Mouse (Mus musculus) brown adipose tissue, adult 24 weeks (tissue): ENCODE measurements around the gene Txnip. TPM values are rescaled to one million over a fixed set of nuclear protein-coding genes. Genes with fewer than 3 reads are reported as not detected.

Source experiments
- H3K27ac ChIP-seq: fragments of 200-500 bp; replicated peaks from 2 replicates; pipeline ENCODE4 v1.5.1; 2012; ENCODE audit warnings: low read depth, mild to moderate bottlenecking, low read length
- H3K4me1 ChIP-seq: fragments of 200-500 bp; 2 replicates; pipeline ENCODE4 v1.6.1; 2012; ENCODE audit warnings: low read length, mixed read lengths; ENCODE audit not compliant: control insufficient read depth, insufficient read depth, insufficient read length
- H3K4me3 ChIP-seq: fragments of 200-500 bp; 2 replicates; pipeline ENCODE4 v1.5.1; 2012; ENCODE audit warnings: low read depth, mild to moderate bottlenecking, low read length, moderate library complexity; ENCODE audit not compliant: insufficient read depth
- polyA plus RNA-seq: library from polyadenylated mRNA; stranded (reverse); fragments of >200 nt; gene quantifications from 2 replicates; pipeline ENCODE4 v1.2.4, GENCODE M21; 2012; ENCODE audit not compliant: missing spikeins, insufficient read depth, insufficient read length

Txnip gene
- polyA plus RNA-seq, 1 experiment: 1,303 TPM

DNA sequence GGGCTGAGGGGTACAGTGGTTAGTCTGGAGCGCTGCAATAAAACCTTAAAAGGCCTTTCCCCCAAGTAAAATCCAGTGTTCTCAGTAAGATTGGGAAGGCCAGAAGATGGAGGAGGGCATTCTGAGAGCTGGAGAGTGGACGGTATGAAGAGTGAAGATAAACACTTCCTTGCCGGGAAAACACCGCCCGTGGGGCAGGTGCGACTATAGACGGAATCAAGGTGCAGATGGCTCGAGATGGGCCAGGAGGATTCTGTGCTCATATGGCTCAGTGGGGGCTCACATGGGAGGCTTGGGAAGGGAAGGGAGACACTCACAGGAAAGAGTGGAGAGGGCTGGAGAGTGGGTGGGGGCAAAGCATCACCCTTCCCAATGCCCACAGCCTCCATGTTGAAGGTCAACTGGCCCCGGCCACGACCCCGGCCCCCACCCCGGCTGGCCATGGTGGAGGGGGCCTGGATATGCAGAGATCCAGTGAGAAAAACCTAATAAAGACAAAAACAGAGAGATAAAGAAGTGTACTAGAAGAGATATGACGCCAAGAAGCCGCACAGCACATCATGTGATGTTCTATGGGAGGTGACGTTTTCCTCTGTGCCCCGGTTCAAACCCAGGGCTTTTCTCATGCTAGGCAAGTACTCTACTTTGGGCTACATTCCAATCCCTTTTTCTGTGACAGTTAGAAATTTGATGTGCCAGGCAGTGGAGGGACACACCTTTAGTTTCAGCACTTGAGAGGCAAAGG, 24.2 kb downstream of the Txnip start:
- Histone ChIP-seq H3K27ac (no peak overlapping the region), H3K4me1 (peaks cover 18% of the 10 kb centered on the region), H3K4me3 (no peak overlapping the region)

DNA sequence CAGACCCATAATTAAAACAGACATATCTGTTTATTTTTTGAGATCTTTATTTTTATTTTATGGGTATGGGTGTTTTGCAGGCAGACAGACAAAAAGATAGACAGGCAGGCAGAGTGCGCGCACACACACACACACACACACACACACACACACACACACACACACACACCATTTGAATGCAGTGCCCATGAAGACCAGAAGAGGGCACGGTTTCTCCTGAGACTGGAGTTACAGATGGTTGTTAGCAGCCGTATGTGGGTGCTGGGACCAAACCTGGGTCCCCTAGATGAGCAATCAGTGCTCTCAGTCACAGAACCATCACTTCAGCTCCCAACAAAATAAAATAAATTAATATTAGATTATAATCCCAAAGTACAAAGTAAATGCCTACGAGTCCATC, 25.6 kb downstream of the Txnip start:
- Histone ChIP-seq H3K4me1 (peaks cover 9% of the 10 kb centered on the region), H3K4me3 (no peak overlapping the region), H3K27ac (no peak overlapping the region)

GRCm38 (mm10) chr3:96590657-96591056, 32.9 kb downstream of the Txnip start:
- H3K27ac ChIP-seq: no peak overlapping the region
- H3K4me3 ChIP-seq: no peak overlapping the region
- peaks cover 6% of the 10 kb centered on the region; the same call in 1 of the 2 replicates for H3K4me1 ChIP-seq

GRCm38 (mm10) chr3:96593374-96593773, 35.6 kb downstream of the Txnip start:
- peak overlapping the region; percentile 88 for H3K4me3 ChIP-seq
- H3K27ac ChIP-seq: peak overlapping the region; percentile 97
- H3K4me1 ChIP-seq: peaks cover 6% of the 10 kb centered on the region

GRCm38 (mm10) chr3:96593790-96594560, 36.2 kb downstream of the Txnip start, which contains the start of gene Polr3gl:
Gene Polr3gl (minus strand): TSS chr3:96594181.
- peaks cover 6% of the 10 kb centered on the region for H3K4me1 ChIP-seq
- peak within 1 kb of the TSS; percentile 97 for H3K27ac ChIP-seq
- H3K4me3 ChIP-seq: peak within 1 kb of the TSS; percentile 88

- Histone ChIP-seq H3K4me3 (no peak overlapping the region), H3K4me1 (peaks cover 6% of the 10 kb centered on the region), H3K27ac (no peak overlapping the region)
These were observed 37.1 kb downstream of the Txnip start for GRCm38 (mm10) chr3:96594851-96595250.

DNA sequence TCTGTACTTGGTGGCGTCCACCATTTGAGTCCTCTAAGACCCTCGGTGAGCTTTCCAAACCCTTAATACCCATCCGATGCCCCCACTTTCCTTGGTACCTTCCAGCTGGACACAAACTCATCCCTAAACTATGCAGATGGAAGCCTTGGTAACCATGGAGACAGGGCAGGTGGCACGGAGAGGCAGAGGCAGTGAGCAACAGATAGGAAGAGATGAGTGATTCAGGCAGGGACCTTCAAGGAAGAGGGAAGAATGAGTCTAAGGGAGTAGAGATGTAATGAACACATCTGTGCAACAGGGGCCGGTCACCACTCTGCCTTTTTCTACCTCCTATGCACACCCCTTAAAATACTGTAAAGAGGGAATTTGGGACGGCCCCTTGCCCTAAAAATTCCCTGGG, 37.9 kb downstream of the Txnip start:
- H3K4me3 ChIP-seq: no peak overlapping the region
- H3K27ac ChIP-seq: no peak overlapping the region
- peaks cover 6% of the 10 kb centered on the region for H3K4me1 ChIP-seq

DNA sequence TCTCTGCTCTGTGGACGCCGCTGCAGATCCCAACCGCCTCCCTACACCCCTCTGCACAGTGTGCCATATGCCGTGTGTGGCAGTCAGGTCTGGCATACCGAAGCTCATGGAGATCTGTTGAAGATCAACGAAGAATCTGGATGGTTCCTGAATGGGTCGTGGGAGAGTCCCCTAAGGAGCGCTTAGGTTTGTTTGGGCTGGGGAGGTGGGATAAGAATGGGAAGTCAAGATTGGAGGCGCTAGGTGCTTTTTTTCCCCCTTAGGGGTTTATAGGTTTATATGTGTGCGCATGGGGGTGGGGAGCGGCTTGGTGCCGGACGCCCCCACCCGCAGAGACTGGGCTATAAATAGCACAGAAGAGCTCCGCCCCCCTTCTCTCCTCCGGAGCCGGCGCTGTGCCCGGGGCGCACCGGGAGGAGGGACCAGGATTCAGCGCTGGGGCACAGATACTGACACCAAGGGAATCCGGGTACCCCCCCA, 38.5 kb downstream of the Txnip start, which contains the start of gene Ankrd34a:
Ankrd34a (plus strand) TSS at position 409 of the 480 bp plus-strand sequence.
- Histone ChIP-seq H3K4me1 (peaks cover 6% of the 10 kb centered on the region), H3K27ac (no peak within 1 kb of the TSS), H3K4me3 (peak within 1 kb of the TSS; percentile 56)

DNA sequence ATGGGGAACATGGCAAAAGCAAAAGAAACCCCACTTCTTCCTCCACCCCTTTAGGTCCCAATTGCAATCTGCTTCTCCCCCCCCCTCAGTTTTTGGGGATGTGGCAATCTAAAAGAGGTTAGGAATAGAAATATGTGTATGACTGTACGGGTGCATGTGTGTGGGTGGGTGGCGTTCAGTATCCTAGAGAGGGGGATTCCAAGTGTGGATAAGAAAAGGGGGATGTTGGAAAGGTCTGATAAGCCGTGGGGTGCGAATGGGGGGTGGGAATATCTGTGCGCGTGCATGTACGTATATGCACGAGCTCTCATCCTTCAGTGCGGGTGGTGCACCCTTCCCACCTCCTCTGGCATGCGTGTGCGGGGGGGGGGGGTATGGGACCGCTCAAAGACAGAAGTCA, 39.1 kb downstream of the Txnip start:
- Histone ChIP-seq H3K27ac (no peak overlapping the region), H3K4me3 (peak overlapping the region; percentile 56), H3K4me1 (peaks cover 6% of the 10 kb centered on the region)

- peaks cover 3% of the 10 kb centered on the region for H3K4me1 ChIP-seq
- H3K4me3 ChIP-seq: peak overlapping the region; percentile 56
- peak overlapping the region; percentile 25; the same call in 1 of the 2 replicates for H3K27ac ChIP-seq
These were observed 39.7 kb downstream of the Txnip start for GRCm38 (mm10) chr3:96597435-96597891.

DNA sequence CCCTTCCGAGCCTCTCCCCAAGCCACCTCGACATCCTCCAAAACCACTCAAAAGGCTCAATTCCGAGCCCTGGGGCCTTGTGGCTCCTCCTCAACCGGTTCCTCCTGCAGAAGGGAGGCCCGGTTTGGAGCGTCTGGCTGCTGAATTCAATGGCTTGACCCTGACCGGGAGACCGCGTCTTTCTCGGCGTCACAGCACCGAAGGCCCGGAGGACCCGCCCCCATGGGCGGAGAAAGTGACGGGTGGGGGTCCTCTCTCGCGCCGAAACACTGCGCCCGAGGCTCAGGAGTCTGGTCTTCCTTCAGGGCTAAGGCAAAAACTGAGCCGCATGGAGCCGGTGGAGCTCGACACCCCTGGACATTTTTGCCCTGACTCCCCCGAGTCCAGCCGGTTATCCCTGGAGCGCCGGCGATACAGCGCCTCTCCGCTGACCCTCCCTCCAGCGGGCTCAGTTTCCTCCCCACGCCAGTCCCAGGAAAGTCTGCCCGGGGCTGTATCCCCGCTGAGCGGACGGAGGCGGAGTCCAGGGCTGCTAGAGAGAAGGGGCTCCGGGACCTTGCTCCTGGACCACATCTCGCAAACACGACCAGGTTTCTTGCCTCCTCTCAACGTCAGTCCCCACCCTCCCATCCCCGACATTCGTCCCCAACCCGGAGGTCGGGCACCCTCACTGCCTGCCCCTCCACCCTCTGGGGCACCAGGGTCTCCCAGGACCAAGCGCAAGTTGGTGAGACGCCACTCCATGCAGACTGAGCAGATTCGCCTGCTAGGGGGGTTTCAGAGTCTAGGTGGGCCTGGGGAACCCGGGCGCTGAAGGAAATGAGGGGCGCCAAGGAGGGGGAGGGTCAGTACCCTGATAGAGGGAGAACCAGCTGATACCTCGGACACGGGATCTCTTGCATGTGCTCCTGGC, 40.7 kb downstream of the Txnip start:
- Histone ChIP-seq H3K4me1 (peaks cover 3% of the 10 kb centered on the region), H3K27ac (peak overlapping the region; percentile 35), H3K4me3 (peak overlapping the region; percentile 56)

DNA sequence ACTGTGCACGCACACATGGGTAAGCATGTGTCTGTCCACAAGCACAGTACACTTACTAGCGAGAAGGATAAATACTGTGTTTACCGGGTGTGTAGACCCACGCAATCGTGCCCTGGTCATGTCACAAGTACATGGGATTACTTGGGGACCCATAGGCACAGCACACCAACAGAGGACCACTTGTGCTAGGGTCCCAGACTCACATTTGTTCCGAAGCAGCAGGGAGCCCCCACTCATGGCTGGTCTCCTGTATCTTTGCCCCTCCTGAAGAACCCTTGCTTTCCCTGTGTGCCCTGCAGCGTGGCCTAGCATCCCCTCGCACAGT, 41.3 kb downstream of the Txnip start:
- Histone ChIP-seq H3K4me3 (no peak overlapping the region), H3K4me1 (peaks cover 3% of the 10 kb centered on the region), H3K27ac (no peak overlapping the region)

DNA sequence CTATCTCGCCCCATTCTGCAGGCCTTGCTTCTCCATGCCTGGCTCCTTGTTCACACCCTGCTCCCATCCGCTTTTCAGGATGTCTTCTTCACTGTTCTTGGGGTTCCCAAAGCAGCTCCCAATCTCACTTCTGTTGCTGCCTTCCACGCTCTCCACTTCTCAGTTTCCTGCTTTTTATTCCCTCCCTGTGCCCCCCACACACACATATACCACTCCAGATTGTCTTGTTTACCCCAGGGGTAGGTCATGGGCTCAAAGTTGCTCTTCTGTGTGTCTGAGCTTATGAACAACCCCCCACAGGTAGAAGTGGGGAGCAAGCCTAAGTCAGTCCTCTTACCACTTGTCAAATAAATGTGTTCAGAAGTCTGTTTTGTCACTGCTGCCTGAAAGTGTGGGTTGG, 41.7 kb downstream of the Txnip start:
- H3K4me1 ChIP-seq: peaks cover 3% of the 10 kb centered on the region
- H3K27ac ChIP-seq: no peak overlapping the region
- H3K4me3 ChIP-seq: no peak overlapping the region

DNA sequence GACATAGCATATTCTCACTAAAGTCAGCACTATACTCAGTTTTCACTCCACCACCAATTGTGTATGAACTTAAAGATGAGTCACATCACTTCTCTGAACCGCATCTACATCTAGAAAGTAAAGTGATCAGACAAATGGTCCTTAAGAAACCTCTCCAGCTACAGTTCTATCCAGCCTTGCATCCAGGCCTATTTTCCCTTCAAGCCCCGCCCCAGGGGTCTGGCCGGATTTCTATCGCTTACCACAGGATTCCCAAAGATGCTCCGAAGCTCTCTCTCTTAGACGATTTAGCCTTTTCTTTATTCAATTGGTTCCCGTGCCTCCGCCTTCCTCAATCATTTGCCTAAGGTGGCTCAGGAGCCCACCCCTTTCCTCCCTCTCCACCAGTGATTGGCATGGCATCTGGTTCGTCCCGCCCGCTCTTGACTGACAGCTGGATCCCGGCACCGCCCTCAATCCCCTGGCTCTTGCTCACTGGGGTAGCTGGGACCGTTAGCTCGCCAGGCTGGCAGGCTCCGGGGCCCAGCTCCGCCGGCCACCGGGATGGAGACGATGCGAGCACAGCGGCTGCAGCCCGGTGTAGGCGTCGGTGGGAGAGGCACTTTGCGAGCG, 43.0 kb downstream of the Txnip start, which contains the start of gene Lix1l:
Lix1l (plus strand) TSS at position 511 of the 612 bp plus-strand sequence.
- Histone ChIP-seq H3K4me3 (peak within 1 kb of the TSS; percentile 67), H3K4me1 (no peaks in the 10 kb centered on the region; the same call in 1 of the 2 replicates), H3K27ac (peak within 1 kb of the TSS; percentile 70)
